Mouse (Mus musculus) ES-E14 (cell line): Measurements from ENCODE around the gene Arrdc5.

Experiments
- CHD2 ChIP-seq: IDR thresholded peaks from 2 replicates; pipeline ENCODE4 v1.6.1; 2014; ENCODE audit warnings: mild to moderate bottlenecking, low read depth, low read length, inconsistent platforms
- HCFC1 ChIP-seq: IDR thresholded peaks from 2 replicates; pipeline ENCODE4 v1.6.1; 2012; ENCODE audit warnings: low read length, inconsistent platforms, borderline replicate concordance; ENCODE audit not compliant: insufficient read depth
- MAFK ChIP-seq: IDR thresholded peaks from 2 replicates; pipeline ENCODE4 v1.6.1; 2014; ENCODE audit warnings: mild to moderate bottlenecking, low read depth, low read length, inconsistent platforms; ENCODE audit not compliant: insufficient read depth
- ZNF384 ChIP-seq: IDR thresholded peaks from 2 replicates; pipeline ENCODE4 v1.6.1; 2012; ENCODE audit warnings: low read depth, low read length, inconsistent platforms

GRCm38 (mm10) chr17:56265011-56265410 lies 35.1 kb downstream of the Arrdc5 start:
- TF ChIP-seq HCFC1 (no peak), CHD2 (no peak), ZNF384 (no peak), MAFK (no peak)
